Mouse (Mus musculus): Measurements from ENCODE around the gene Nmt1.
A peak's percentile ranks its signal among the peaks of the same experiment; 100 is the strongest.

Gene Nmt1

GRCm38 (mm10) chr11:103078131-103078530 lies 50.1 kb downstream of the Nmt1 start:
- no peak for DNase-seq (ENCODE audit: low spot score)

- DNase-seq (ENCODE audit: low spot score) = no peak
Observed at GRCm38 (mm10) chr11:103080323-103081091, 52.5 kb downstream of the Nmt1 start.

- DNase-seq (ENCODE audit: low spot score) = no peak
Observed at GRCm38 (mm10) chr11:103081631-103082030, 53.6 kb downstream of the Nmt1 start.

GRCm38 (mm10) chr11:103093306-103093705 lies 65.3 kb downstream of the Nmt1 start:
- DNase-seq (ENCODE audit: low spot score) = no peak

- no peak for DNase-seq (ENCODE audit: low spot score)
Observed at GRCm38 (mm10) chr11:103093862-103094833, 66.2 kb downstream of the Nmt1 start.

GRCm38 (mm10) chr11:103095107-103095670 lies 67.2 kb downstream of the Nmt1 start:
- DNase-seq (ENCODE audit: low spot score) = no peak

- DNase-seq (ENCODE audit: low spot score) = no peak
Observed at GRCm38 (mm10) chr11:103095801-103096200, 67.8 kb downstream of the Nmt1 start.

- no peak for DNase-seq (ENCODE audit: low spot score)
Observed at GRCm38 (mm10) chr11:103096979-103097894, 69.2 kb downstream of the Nmt1 start.

- no peak for DNase-seq (ENCODE audit: low spot score)
Observed at GRCm38 (mm10) chr11:103098531-103099190, 70.7 kb downstream of the Nmt1 start.

GRCm38 (mm10) chr11:103099352-103099940 lies 71.5 kb downstream of the Nmt1 start:
- no peak for DNase-seq (ENCODE audit: low spot score)

GRCm38 (mm10) chr11:103100361-103100760 lies 72.4 kb downstream of the Nmt1 start:
- no peak for DNase-seq (ENCODE audit: low spot score)

- no peak for DNase-seq (ENCODE audit: low spot score)
Observed at GRCm38 (mm10) chr11:103101481-103101865, 73.5 kb downstream of the Nmt1 start, which contains the start of the genes Plcd3 and Acbd4. Plcd3 (minus strand) TSS chr11:103101658. Acbd4 (plus strand) TSS chr11:103101682.

GRCm38 (mm10) chr11:103101866-103102501 lies 74.0 kb downstream of the Nmt1 start:
- DNase-seq (ENCODE audit: low spot score) = no peak

GRCm38 (mm10) chr11:103102725-103103349 lies 74.8 kb downstream of the Nmt1 start:
- DNase-seq (ENCODE audit: low spot score) = peak; percentile 94

GRCm38 (mm10) chr11:103103621-103104020 lies 75.6 kb downstream of the Nmt1 start:
- no peak for DNase-seq (ENCODE audit: low spot score)

- no peak for DNase-seq (ENCODE audit: low spot score)
Observed at GRCm38 (mm10) chr11:103104469-103104868, 76.5 kb downstream of the Nmt1 start.

GRCm38 (mm10) chr11:103105180-103105725 lies 77.3 kb downstream of the Nmt1 start:
- no peak for DNase-seq (ENCODE audit: low spot score)

GRCm38 (mm10) chr11:103105810-103106209 lies 77.8 kb downstream of the Nmt1 start:
- DNase-seq (ENCODE audit: low spot score) = no peak

GRCm38 (mm10) chr11:103106386-103106785 lies 78.4 kb downstream of the Nmt1 start:
- no peak for DNase-seq (ENCODE audit: low spot score)

Data from layer of hippocampus, adult 9-10 months (tissue).